Mouse (Mus musculus): ENCODE results near the gene Polr3b. TPM values are rescaled to one million over a fixed set of nuclear protein-coding genes. Genes with fewer than 3 reads are reported as not detected.

Polr3b gene
- polyA plus RNA-seq, 1 experiment, result 15.9 TPM

GRCm38 (mm10) chr10:84757426-84758199, 135.5 kb downstream of the Polr3b start:
- TF ChIP-seq CTCF (IDR thresholded peaks at IDR 0.05; ENCODE audit: control insufficient read depth, insufficient read depth, low read length) (no peak), POLR2A (IDR thresholded peaks at IDR 0.05; ENCODE audit: borderline replicate concordance, control insufficient read depth, low read depth, low read length) (no peak)
- Histone ChIP-seq H3K27ac (ENCODE audit: control insufficient read depth, insufficient read depth, low read depth, low read length, poor library complexity) (no peak overlapping the region), H3K4me3 (replicated peaks; ENCODE audit: control insufficient read depth, low read depth, low read length) (no peak overlapping the region), H3K4me1 (ENCODE audit: control insufficient read depth, insufficient read depth, low read length) (no peaks in the 10 kb centered on the region; the same call in 1 of the 2 replicates)
- 15% methylated on average over 22 of the region's 22 CpGs for WGBS

- Histone ChIP-seq H3K4me3 (replicated peaks; ENCODE audit: control insufficient read depth, low read depth, low read length) (no peak overlapping the region), H3K27ac (ENCODE audit: control insufficient read depth, insufficient read depth, low read depth, low read length, poor library complexity) (no peak overlapping the region), H3K4me1 (ENCODE audit: control insufficient read depth, insufficient read depth, low read length) (no peaks in the 10 kb centered on the region; the same call in 1 of the 2 replicates)
- TF ChIP-seq CTCF (IDR thresholded peaks at IDR 0.05; ENCODE audit: control insufficient read depth, insufficient read depth, low read length), result no peak
- no peak for TF ChIP-seq POLR2A (IDR thresholded peaks at IDR 0.05; ENCODE audit: borderline replicate concordance, control insufficient read depth, low read depth, low read length)
- WGBS, result 11% methylated on average over 5 of the region's 5 CpGs
Observed at GRCm38 (mm10) chr10:84758200-84758468, 136.0 kb downstream of the Polr3b start.

GRCm38 (mm10) chr10:84758483-84759431, 136.7 kb downstream of the Polr3b start:
- Histone ChIP-seq H3K27ac (ENCODE audit: control insufficient read depth, insufficient read depth, low read depth, low read length, poor library complexity) (no peak overlapping the region), H3K4me1 (ENCODE audit: control insufficient read depth, insufficient read depth, low read length) (no peaks in the 10 kb centered on the region; the same call in 1 of the 2 replicates), H3K4me3 (replicated peaks; ENCODE audit: control insufficient read depth, low read depth, low read length) (no peak overlapping the region)
- TF ChIP-seq CTCF (IDR thresholded peaks at IDR 0.05; ENCODE audit: control insufficient read depth, insufficient read depth, low read length) (no peak), POLR2A (IDR thresholded peaks at IDR 0.05; ENCODE audit: borderline replicate concordance, control insufficient read depth, low read depth, low read length) (no peak)
- WGBS, result 6% methylated on average over 51 of the region's 51 CpGs

DNA sequence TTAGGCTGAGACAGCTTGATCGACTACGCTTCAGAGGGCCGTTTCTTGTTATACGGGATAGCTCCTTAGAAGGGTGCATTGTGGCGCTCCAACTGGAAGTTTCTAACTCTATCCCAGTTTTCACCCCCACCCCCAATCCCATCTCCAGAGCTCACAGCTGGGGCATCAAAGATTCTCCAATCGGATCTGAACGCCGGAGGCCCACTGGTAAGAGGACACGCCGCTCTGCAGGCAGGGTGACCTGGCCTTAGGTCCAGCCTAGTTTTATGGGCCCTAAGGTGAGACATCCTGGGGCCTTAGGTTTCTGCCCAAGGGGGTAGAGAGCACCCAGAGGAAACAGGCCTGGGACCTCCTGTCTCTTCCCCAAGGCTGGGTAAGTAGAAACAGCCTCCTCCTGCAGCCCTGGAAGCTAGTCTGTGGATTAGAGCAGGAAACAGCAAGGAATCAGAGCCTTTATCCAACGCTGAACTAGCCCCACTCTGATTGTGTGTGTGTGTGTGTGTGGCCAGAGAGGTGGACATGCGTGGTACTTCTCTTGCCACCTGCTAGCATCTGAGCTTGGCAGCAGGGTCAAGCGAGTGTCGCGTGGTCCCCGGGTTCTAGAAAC, 137.5 kb downstream of the Polr3b start:
- H3K27ac ChIP-seq (ENCODE audit: control insufficient read depth, insufficient read depth, low read depth, low read length, poor library complexity), result no peak overlapping the region
- TF ChIP-seq CTCF (IDR thresholded peaks at IDR 0.05; ENCODE audit: control insufficient read depth, insufficient read depth, low read length), result no peak
- no peak for TF ChIP-seq POLR2A (IDR thresholded peaks at IDR 0.05; ENCODE audit: borderline replicate concordance, control insufficient read depth, low read depth, low read length)
- no peaks in the 10 kb centered on the region; the same call in 1 of the 2 replicates for H3K4me1 ChIP-seq (ENCODE audit: control insufficient read depth, insufficient read depth, low read length)
- H3K4me3 ChIP-seq (replicated peaks; ENCODE audit: control insufficient read depth, low read depth, low read length), result no peak overlapping the region
- 17% methylated on average over 16 of the region's 16 CpGs for WGBS

DNA sequence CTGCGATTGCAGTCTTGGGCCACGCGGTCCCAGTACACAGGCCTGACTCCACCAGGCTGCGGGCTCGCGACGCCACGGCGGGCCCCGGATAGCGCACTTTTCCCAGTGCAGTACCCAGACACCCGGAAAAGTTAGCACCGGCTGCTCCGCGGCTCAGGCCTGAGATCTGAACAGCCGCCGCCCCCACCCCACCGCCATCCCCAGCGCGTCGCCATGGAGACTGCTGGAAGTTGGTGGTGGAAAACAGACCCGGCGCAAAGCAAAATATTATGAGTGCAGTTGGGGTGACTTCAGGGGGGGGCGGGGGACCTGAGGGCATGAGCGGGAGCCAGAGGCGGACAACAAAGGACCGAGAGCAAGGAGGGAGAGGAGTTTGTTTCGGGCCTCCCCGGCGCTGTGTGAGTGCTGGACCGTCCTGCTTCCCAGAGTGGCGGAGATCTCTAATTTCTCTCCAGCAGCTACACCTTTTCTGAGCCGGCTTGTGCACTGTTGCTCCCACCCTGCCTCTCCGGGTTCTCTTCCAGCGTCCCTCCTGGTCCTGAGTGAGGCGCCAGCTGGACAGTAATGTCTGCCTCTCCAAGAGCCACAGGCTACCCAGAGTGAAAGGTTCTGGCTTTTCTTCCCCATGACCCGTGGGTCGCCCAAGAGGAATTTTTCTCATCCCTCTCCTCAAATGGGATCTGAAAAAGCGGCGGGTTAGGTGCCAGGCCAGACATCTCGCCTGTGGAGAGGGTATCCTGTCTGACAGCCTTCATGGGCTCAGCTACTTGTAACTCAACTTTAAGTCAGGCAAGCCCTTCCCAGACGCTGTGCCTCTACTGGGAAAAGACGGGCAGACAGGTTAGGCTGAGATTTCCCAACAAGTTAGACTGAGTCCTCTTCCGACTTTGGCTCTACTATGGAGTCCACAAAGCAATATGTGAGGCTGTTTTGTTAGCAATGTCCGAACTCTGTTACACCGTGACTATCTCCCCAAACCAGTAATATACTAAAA, 138.3 kb downstream of the Polr3b start:
- WGBS, result 12% methylated on average over 45 of the region's 46 CpGs

DNA sequence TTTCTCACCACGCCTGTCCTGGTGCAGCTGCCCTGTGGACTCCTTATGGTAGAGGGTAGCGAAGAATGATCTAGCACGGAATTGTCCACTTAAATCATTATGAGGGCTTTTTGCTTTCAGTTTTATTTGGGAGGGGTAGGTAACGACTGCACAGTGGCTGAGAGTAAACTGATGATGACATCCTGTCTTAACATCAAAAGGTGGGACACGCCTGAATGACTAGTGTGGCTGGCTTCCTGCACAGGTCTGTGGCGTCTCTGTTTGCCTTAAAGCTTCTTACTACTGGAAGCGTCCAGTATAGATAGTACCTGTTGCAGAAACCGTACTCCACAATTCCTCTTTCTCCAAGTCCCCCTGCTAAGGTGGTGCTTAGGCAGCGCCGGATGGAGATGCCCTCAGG, 146.7 kb downstream of the Polr3b start:
- Histone ChIP-seq H3K4me1 (ENCODE audit: control insufficient read depth, insufficient read depth, low read length) (peaks cover 6% of the 10 kb centered on the region), H3K4me3 (replicated peaks; ENCODE audit: control insufficient read depth, low read depth, low read length) (no peak overlapping the region), H3K27ac (ENCODE audit: control insufficient read depth, insufficient read depth, low read depth, low read length, poor library complexity) (no peak overlapping the region)
- 74% methylated on average over 10 of the region's 10 CpGs for WGBS
- TF ChIP-seq POLR2A (IDR thresholded peaks at IDR 0.05; ENCODE audit: borderline replicate concordance, control insufficient read depth, low read depth, low read length), result no peak

More for the DNA sequence above, 138.3 kb downstream of the Polr3b start:
- H3K27ac ChIP-seq (ENCODE audit: control insufficient read depth, insufficient read depth, low read depth, low read length, poor library complexity), result no peak overlapping the region
- TF ChIP-seq POLR2A (IDR thresholded peaks at IDR 0.05; ENCODE audit: borderline replicate concordance, control insufficient read depth, low read depth, low read length) (no peak), CTCF (IDR thresholded peaks at IDR 0.05; ENCODE audit: control insufficient read depth, insufficient read depth, low read length) (no peak)
- H3K4me3 ChIP-seq (replicated peaks; ENCODE audit: control insufficient read depth, low read depth, low read length), result no peak overlapping the region
- H3K4me1 ChIP-seq (ENCODE audit: control insufficient read depth, insufficient read depth, low read length), result no peaks in the 10 kb centered on the region; the same call in 1 of the 2 replicates

DNA sequence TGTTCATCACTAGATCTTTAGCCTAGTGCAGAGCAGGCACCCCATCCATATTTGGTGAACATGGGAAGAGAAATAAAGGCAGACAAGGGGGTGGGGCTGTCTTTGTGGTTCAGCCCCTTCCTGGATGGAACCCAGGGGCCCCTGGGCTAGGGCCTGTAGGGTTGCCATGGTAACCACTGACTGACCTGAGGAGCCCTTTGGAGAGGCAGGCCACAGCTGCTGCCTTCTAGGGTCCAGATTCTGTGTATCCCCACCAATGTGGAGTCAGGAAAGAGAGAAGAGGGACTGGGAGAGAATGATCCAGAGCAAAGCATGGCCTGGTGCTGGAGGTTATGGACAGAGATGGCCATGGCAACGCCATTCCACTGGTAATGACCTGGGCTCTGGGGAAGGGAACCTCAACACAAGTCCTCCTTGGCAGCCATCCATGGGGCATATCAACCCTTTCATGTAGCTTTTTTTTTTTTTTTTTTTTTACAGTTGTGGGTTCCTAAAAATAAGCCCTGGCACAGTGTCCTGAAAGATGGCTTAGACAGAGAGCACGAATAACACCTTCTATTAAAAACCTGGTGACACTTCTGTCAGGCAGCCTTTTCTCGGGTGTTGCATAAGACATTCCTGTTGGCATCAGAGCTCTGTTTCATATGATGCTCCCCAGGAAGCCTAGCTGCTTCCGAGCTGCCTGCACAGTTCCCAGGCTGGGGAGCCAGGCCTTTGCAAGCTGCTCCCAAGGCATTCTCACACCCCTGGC, 150.5 kb downstream of the Polr3b start:
- peaks cover 14% of the 10 kb centered on the region for H3K4me1 ChIP-seq (ENCODE audit: control insufficient read depth, insufficient read depth, low read length)
- no peak overlapping the region for H3K4me3 ChIP-seq (replicated peaks; ENCODE audit: control insufficient read depth, low read depth, low read length)
- WGBS, result 15% methylated on average over 4 of the region's 4 CpGs
- no peak for TF ChIP-seq POLR2A (IDR thresholded peaks at IDR 0.05; ENCODE audit: borderline replicate concordance, control insufficient read depth, low read depth, low read length)
- no peak for TF ChIP-seq CTCF (IDR thresholded peaks at IDR 0.05; ENCODE audit: control insufficient read depth, insufficient read depth, low read length)
- H3K27ac ChIP-seq (ENCODE audit: control insufficient read depth, insufficient read depth, low read depth, low read length, poor library complexity), result no peak overlapping the region

Data from bone marrow, adult 2 months (tissue).